Mouse (Mus musculus): ENCODE measurements around the gene Barhl2. TPM values are rescaled to one million over a fixed set of nuclear protein-coding genes. Genes with fewer than 3 reads are reported as not detected.

Gene Barhl2
- total and polyA plus RNA-seq, 3 experiments, result not detected

- Histone ChIP-seq H3K9ac (ENCODE audit: low read depth, low read length) (no peak overlapping the region), H3K4me1 (ENCODE audit: control insufficient read depth, insufficient read depth, low read length) (no peaks in the 10 kb centered on the region), H3K79me2 (replicated peaks; ENCODE audit: control insufficient read depth, insufficient read depth, low read length) (no peaks in the 10 kb centered on the region), H3K4me3 (no peak overlapping the region), H3K27ac (no peak overlapping the region), H3K27me3 (ENCODE audit: control insufficient read depth, insufficient read depth, low read length) (peaks cover 20% of the 10 kb centered on the region), H3K36me3 (ENCODE audit: control insufficient read depth, insufficient read depth, low read length) (no peaks in the 10 kb centered on the region)
- TF ChIP-seq EP300 (IDR thresholded peaks at IDR 0.05; ENCODE audit: insufficient read depth, low read depth, low read length) (no peak), CTCF (IDR thresholded peaks at IDR 0.05) (no peak), POLR2A (IDR thresholded peaks at IDR 0.05; ENCODE audit: insufficient read depth, low read depth, low read length) (no peak)
- intact Hi-C loops (cut with DNase I), result no loop called here
- no peak for DNase-seq
- under 1% methylated on average over 6 of the region's 6 CpGs for WGBS
Observed at GRCm38 (mm10) chr5:106448798-106449125, 9.2 kb downstream of the Barhl2 start.

- DNase-seq, result no peak
- WGBS, result 6% methylated on average over 50 of the region's 50 CpGs
- peaks cover 14% of the 10 kb centered on the region for H3K27me3 ChIP-seq (ENCODE audit: control insufficient read depth, insufficient read depth, low read length)
- intact Hi-C loops (cut with DNase I), result no loop called here
- no peak overlapping the region for H3K27ac ChIP-seq
- no peak overlapping the region for H3K9ac ChIP-seq (ENCODE audit: low read depth, low read length)
- no peak overlapping the region for H3K4me3 ChIP-seq
- no peaks in the 10 kb centered on the region for H3K79me2 ChIP-seq (replicated peaks; ENCODE audit: control insufficient read depth, insufficient read depth, low read length)
- no peak for TF ChIP-seq EP300 (IDR thresholded peaks at IDR 0.05; ENCODE audit: insufficient read depth, low read depth, low read length)
- TF ChIP-seq CTCF (IDR thresholded peaks at IDR 0.05), result no peak
- TF ChIP-seq POLR2A (IDR thresholded peaks at IDR 0.05; ENCODE audit: insufficient read depth, low read depth, low read length), result no peak
- no peaks in the 10 kb centered on the region for H3K36me3 ChIP-seq (ENCODE audit: control insufficient read depth, insufficient read depth, low read length)
- H3K4me1 ChIP-seq (ENCODE audit: control insufficient read depth, insufficient read depth, low read length), result no peaks in the 10 kb centered on the region
Observed at GRCm38 (mm10) chr5:106447951-106448797, 9.8 kb downstream of the Barhl2 start.

- 47% methylated on average over 14 of the region's 14 CpGs for WGBS
- no peak for DNase-seq
- TF ChIP-seq POLR2A (IDR thresholded peaks at IDR 0.05; ENCODE audit: insufficient read depth, low read depth, low read length) (no peak), CTCF (IDR thresholded peaks at IDR 0.05) (no peak), EP300 (IDR thresholded peaks at IDR 0.05; ENCODE audit: insufficient read depth, low read depth, low read length) (no peak)
- no peak overlapping the region for H3K4me3 ChIP-seq
- H3K27me3 ChIP-seq (ENCODE audit: control insufficient read depth, insufficient read depth, low read length), result peaks cover 11% of the 10 kb centered on the region
- H3K9ac ChIP-seq (ENCODE audit: low read depth, low read length), result no peak overlapping the region
- intact Hi-C loops (cut with DNase I), result no loop called here
- H3K79me2 ChIP-seq (replicated peaks; ENCODE audit: control insufficient read depth, insufficient read depth, low read length), result no peaks in the 10 kb centered on the region
- no peak overlapping the region for H3K27ac ChIP-seq
- no peaks in the 10 kb centered on the region for H3K4me1 ChIP-seq (ENCODE audit: control insufficient read depth, insufficient read depth, low read length)
- H3K36me3 ChIP-seq (ENCODE audit: control insufficient read depth, insufficient read depth, low read length), result no peaks in the 10 kb centered on the region
Observed at GRCm38 (mm10) chr5:106447091-106447820, 10.7 kb downstream of the Barhl2 start.

GRCm38 (mm10) chr5:106446593-106446992 is 11.4 kb downstream of the Barhl2 start:
- TF ChIP-seq EP300 (IDR thresholded peaks at IDR 0.05; ENCODE audit: insufficient read depth, low read depth, low read length) (no peak), POLR2A (IDR thresholded peaks at IDR 0.05; ENCODE audit: insufficient read depth, low read depth, low read length) (no peak), CTCF (IDR thresholded peaks at IDR 0.05) (no peak)
- H3K27ac ChIP-seq, result no peak overlapping the region
- intact Hi-C loops (cut with DNase I), result no loop called here
- H3K4me3 ChIP-seq, result no peak overlapping the region
- H3K36me3 ChIP-seq (ENCODE audit: control insufficient read depth, insufficient read depth, low read length), result no peaks in the 10 kb centered on the region
- no peaks in the 10 kb centered on the region for H3K79me2 ChIP-seq (replicated peaks; ENCODE audit: control insufficient read depth, insufficient read depth, low read length)
- H3K27me3 ChIP-seq (ENCODE audit: control insufficient read depth, insufficient read depth, low read length), result peaks cover 6% of the 10 kb centered on the region; the same call in 1 of the 2 replicates
- WGBS, result 7% methylated on average over 8 of the region's 8 CpGs
- H3K4me1 ChIP-seq (ENCODE audit: control insufficient read depth, insufficient read depth, low read length), result no peaks in the 10 kb centered on the region
- no peak overlapping the region for H3K9ac ChIP-seq (ENCODE audit: low read depth, low read length)
- no peak for DNase-seq

- Histone ChIP-seq H3K79me2 (replicated peaks; ENCODE audit: control insufficient read depth, insufficient read depth, low read length) (no peaks in the 10 kb centered on the region), H3K9ac (ENCODE audit: low read depth, low read length) (no peak overlapping the region), H3K4me3 (no peak overlapping the region), H3K27me3 (ENCODE audit: control insufficient read depth, insufficient read depth, low read length) (peaks cover 3% of the 10 kb centered on the region; the same call in 1 of the 2 replicates), H3K27ac (no peak overlapping the region), H3K36me3 (ENCODE audit: control insufficient read depth, insufficient read depth, low read length) (no peaks in the 10 kb centered on the region), H3K4me1 (ENCODE audit: control insufficient read depth, insufficient read depth, low read length) (no peaks in the 10 kb centered on the region)
- 89% methylated on average over 3 of the region's 3 CpGs for WGBS
- intact Hi-C loops (cut with DNase I), result no loop called here
- TF ChIP-seq POLR2A (IDR thresholded peaks at IDR 0.05; ENCODE audit: insufficient read depth, low read depth, low read length) (no peak), CTCF (IDR thresholded peaks at IDR 0.05) (no peak), EP300 (IDR thresholded peaks at IDR 0.05; ENCODE audit: insufficient read depth, low read depth, low read length) (no peak)
- DNase-seq, result no peak
Observed at GRCm38 (mm10) chr5:106445681-106446080, 12.3 kb downstream of the Barhl2 start.

- Histone ChIP-seq H3K36me3 (ENCODE audit: control insufficient read depth, insufficient read depth, low read length) (no peaks in the 10 kb centered on the region), H3K27ac (no peak overlapping the region), H3K27me3 (ENCODE audit: control insufficient read depth, insufficient read depth, low read length) (no peaks in the 10 kb centered on the region), H3K4me3 (no peak overlapping the region), H3K4me1 (ENCODE audit: control insufficient read depth, insufficient read depth, low read length) (no peaks in the 10 kb centered on the region), H3K9ac (ENCODE audit: low read depth, low read length) (no peak overlapping the region), H3K79me2 (replicated peaks; ENCODE audit: control insufficient read depth, insufficient read depth, low read length) (no peaks in the 10 kb centered on the region)
- intact Hi-C loops (cut with DNase I), result no loop called here
- no peak for DNase-seq
- WGBS, result 86% methylated on average over 7 of the region's 7 CpGs
- TF ChIP-seq POLR2A (IDR thresholded peaks at IDR 0.05; ENCODE audit: insufficient read depth, low read depth, low read length), result no peak
- TF ChIP-seq EP300 (IDR thresholded peaks at IDR 0.05; ENCODE audit: insufficient read depth, low read depth, low read length), result no peak
- TF ChIP-seq CTCF (IDR thresholded peaks at IDR 0.05), result no peak
Observed at GRCm38 (mm10) chr5:106438916-106439315, 19.1 kb downstream of the Barhl2 start.
